Mouse (Mus musculus): ENCODE data around the gene Cdk14.

GRCm38 (mm10) chr5:5260966-5261724 is 159.0 kb downstream of the Cdk14 start:
- TF ChIP-seq POLR2A (IDR thresholded peaks at IDR 0.05; ENCODE audit: low read depth, low read length) (no peak), CTCF (conservative IDR thresholded peaks at IDR 0.05; ENCODE audit: insufficient read depth, insufficient read length, low read depth, low read length) (no peak)

Data from kidney, adult 2 months (tissue).